25 mouse cellular contexts compared by ENCODE assay signal in the genomic region with DNA sequence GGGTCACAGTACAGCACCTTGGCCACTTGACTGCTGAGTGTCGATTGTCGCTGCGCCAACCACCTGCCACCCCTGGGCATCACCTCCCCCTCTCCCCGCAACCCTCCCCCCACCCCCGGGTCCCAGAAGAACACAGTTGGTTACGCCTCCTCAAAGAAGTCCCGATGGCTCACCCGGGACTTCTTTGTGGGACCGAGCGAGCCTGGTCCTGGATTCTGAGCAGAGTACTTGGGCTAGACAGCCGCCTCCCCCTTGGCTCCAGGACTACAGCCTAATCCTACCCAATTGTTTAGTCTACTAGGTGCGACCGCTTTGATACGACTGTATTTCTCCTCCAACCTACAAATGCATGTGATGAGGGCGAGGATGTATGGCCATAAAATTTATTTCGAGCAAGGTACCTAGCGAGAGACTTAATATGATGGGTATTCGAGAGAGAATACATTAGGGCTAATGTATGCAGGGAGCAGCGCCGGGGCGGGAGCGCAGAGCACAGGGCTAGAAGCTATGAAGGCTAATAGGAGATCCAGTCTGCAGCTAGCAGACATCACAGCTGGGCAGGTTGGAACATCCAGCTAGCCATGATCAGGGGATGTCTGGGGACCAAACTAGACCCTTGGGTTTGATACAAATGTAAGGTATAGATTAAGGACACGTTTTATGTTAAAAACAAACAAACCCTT. TPM values are rescaled to one million over a fixed set of nuclear protein-coding genes. Genes with fewer than 3 reads are reported as not detected.
A peak's percentile ranks its signal among the peaks of the same experiment; 100 is the strongest.
DNase-seq lines count a peak whose midpoint lies in the region; ATAC-seq and TF ChIP-seq lines count a peak whose summit lies in the region.
"Had no signal": no experiment of that assay in that cellular context is flagged by ENCODE, and none has a peak within 500 bp of the region (broad histone marks: within the 10 kb centered on the region; RNA-seq: fewer than 3 reads in every experiment).

No protein-coding gene starts in this region.

- TF ChIP-seq CTCF in E14TG2a.4 (conservative IDR thresholded peaks at IDR 0.05; ENCODE audit: low read length): no peak

- under 1% methylated on average over 23 of the region's 23 CpGs for WGBS in forebrain, embryonic 13.5 days
- WGBS in hindbrain, embryonic 14.5 days: 1% methylated on average over 23 of the region's 23 CpGs
- under 1% methylated on average over 23 of the region's 23 CpGs for WGBS in midbrain, embryonic 14.5 days

- no peaks in the 10 kb centered on the region for H3K9me3 ChIP-seq in E14TG2a.4 (ENCODE audit: low read length)
- H3K9me3 ChIP-seq in forebrain, embryonic 13.5 days (replicated peaks): peaks cover 5% of the 10 kb centered on the region; the same call in 1 of the 2 replicates
- no peaks in the 10 kb centered on the region for H3K9me3 ChIP-seq in hindbrain, embryonic 14.5 days (ENCODE audit: control insufficient read depth, low read length)
- H3K9me3 ChIP-seq in midbrain, embryonic 14.5 days (ENCODE audit: control insufficient read depth, low read length): peaks cover 2% of the 10 kb centered on the region; the same call in 1 of the 2 replicates
- H3K9me3 ChIP-seq: intestine, embryonic 15.5 days; limb, embryonic 13.5 days had no signal

- DNase-seq in hindbrain, embryonic 14.5 days (ENCODE audit: low spot score): no peak
- DNase-seq in midbrain, embryonic 14.5 days: peak; percentile 64
- DNase-seq in cerebellum, postnatal 4 days (ENCODE audit: low spot score in 2 of 2): no peak
- DNase-seq in urinary bladder, postnatal 10 days (ENCODE audit: low spot score): no peak
- DNase-seq in spleen, postnatal 10 days (ENCODE audit: low spot score in 2 of 2): no peak
- DNase-seq in layer of hippocampus, adult 8-10 months (ENCODE audit: low spot score in 2 of 2): no peak
- DNase-seq: cerebellum, adult 9-11 months; kidney, postnatal 14 days; right cerebral cortex, postnatal 14 days; thymus, postnatal 36 days had no signal

- H3K27me3 ChIP-seq in E14TG2a.4 (ENCODE audit: insufficient read depth, low read length): peaks cover 77% of the 10 kb centered on the region
- peaks cover 98% of the 10 kb centered on the region for H3K27me3 ChIP-seq in forebrain, embryonic 13.5 days
- peaks cover 96% of the 10 kb centered on the region for H3K27me3 ChIP-seq in hindbrain, embryonic 14.5 days (ENCODE audit: control insufficient read depth, insufficient read depth, low read length)
- H3K27me3 ChIP-seq in midbrain, embryonic 14.5 days (ENCODE audit: control insufficient read depth, insufficient read depth, low read length): peaks cover 91% of the 10 kb centered on the region

- H3K4me3 ChIP-seq in E14TG2a.4 (replicated peaks; ENCODE audit: low read length): peak overlapping the region; percentile 27; the same call in 1 of the 2 replicates
- 0 out of 2 replicates have a peak overlapping the region, but pooled peaks have one; percentile 15 for H3K4me3 ChIP-seq in forebrain, embryonic 13.5 days
- no peak overlapping the region for H3K4me3 ChIP-seq in hindbrain, embryonic 14.5 days (replicated peaks; ENCODE audit: low read length)
- peak overlapping the region; percentile 14; the same call in 1 of the 2 replicates for H3K4me3 ChIP-seq in midbrain, embryonic 14.5 days (replicated peaks; ENCODE audit: low read depth, low read length)
- H3K4me3 ChIP-seq: intestine, embryonic 15.5 days; limb, embryonic 13.5 days had no signal

- ATAC-seq in forebrain, embryonic 13.5 days: peak; percentile 48; the same call in 1 of the 2 replicates
- no peak for ATAC-seq in hindbrain, embryonic 14.5 days (ENCODE audit: low FRiP score)
- ATAC-seq in midbrain, embryonic 14.5 days (ENCODE audit: low FRiP score, low TSS enrichment): no peak
- ATAC-seq: activated CD4-positive, CD25-positive, alpha-beta regulatory T cell, adult 4 months; intestine, embryonic 15.5 days; lung, postnatal 0 days; Patski had no signal

- no peak overlapping the region for H3K27ac ChIP-seq in forebrain, embryonic 13.5 days
- no peak overlapping the region for H3K27ac ChIP-seq in hindbrain, embryonic 14.5 days
- no peak overlapping the region for H3K27ac ChIP-seq in midbrain, embryonic 14.5 days (replicated peaks; ENCODE audit: low read depth, low read length)
- H3K27ac ChIP-seq: intestine, embryonic 15.5 days; limb, embryonic 13.5 days; liver, embryonic 14.5 days; stomach, postnatal 0 days had no signal

- H3K36me3 ChIP-seq in E14TG2a.4 (ENCODE audit: insufficient read depth, low read length): no peaks in the 10 kb centered on the region
- no peaks in the 10 kb centered on the region for H3K36me3 ChIP-seq in forebrain, embryonic 13.5 days (ENCODE audit: poor library complexity, severe bottlenecking)
- no peaks in the 10 kb centered on the region for H3K36me3 ChIP-seq in hindbrain, embryonic 14.5 days (replicated peaks; ENCODE audit: control insufficient read depth, insufficient read depth)
- no peaks in the 10 kb centered on the region for H3K36me3 ChIP-seq in midbrain, embryonic 14.5 days (ENCODE audit: control insufficient read depth, insufficient read depth, low read length)
- H3K36me3 ChIP-seq: intestine, embryonic 15.5 days; limb, embryonic 13.5 days had no signal

- no peak overlapping the region for H3K9ac ChIP-seq in forebrain, embryonic 13.5 days
- H3K9ac ChIP-seq in hindbrain, embryonic 14.5 days: no peak overlapping the region
- H3K9ac ChIP-seq in midbrain, embryonic 14.5 days (replicated peaks; ENCODE audit: low read length): no peak overlapping the region
- H3K9ac ChIP-seq: intestine, embryonic 15.5 days; limb, embryonic 13.5 days; liver, embryonic 14.5 days had no signal

- H3K4me2 ChIP-seq in forebrain, embryonic 13.5 days: peak overlapping the region; percentile 36
- peak overlapping the region; percentile 35 for H3K4me2 ChIP-seq in hindbrain, embryonic 14.5 days (replicated peaks)
- peak overlapping the region; percentile 45 for H3K4me2 ChIP-seq in midbrain, embryonic 14.5 days (ENCODE audit: low read length)
- H3K4me2 ChIP-seq: heart, embryonic 11.5 days; intestine, embryonic 15.5 days; limb, embryonic 13.5 days had no signal

- H3K4me1 ChIP-seq in E14TG2a.4 (replicated peaks; ENCODE audit: low read depth, low read length): peaks cover 8% of the 10 kb centered on the region
- H3K4me1 ChIP-seq in forebrain, embryonic 13.5 days: peaks cover 10% of the 10 kb centered on the region
- no peaks in the 10 kb centered on the region for H3K4me1 ChIP-seq in hindbrain, embryonic 14.5 days (replicated peaks; ENCODE audit: control insufficient read depth, insufficient read depth, low read length)
- H3K4me1 ChIP-seq in midbrain, embryonic 14.5 days (ENCODE audit: control insufficient read depth, insufficient read depth, low read length): peaks cover 9% of the 10 kb centered on the region; the same call in 1 of the 2 replicates
- H3K4me1 ChIP-seq: intestine, embryonic 15.5 days; limb, embryonic 13.5 days had no signal

RNA-seq across cellular contexts. Expression of gene Lhx4, which starts 22.2 kb away (rescaled TPM):
- 0.04 and 0.06 TPM in 2 replicates for polyA plus RNA-seq in forebrain, embryonic 13.5 days (2015; fragmentation: Nextera tagmentation; extraction: Ambion mirVana)
- 3.4 TPM in 2 replicates for polyA plus RNA-seq in hindbrain, embryonic 14.5 days (2014; fragmentation: Nextera tagmentation; extraction: Ambion mirVana)
- 1.8 and 3.5 TPM in 2 replicates for polyA plus RNA-seq in midbrain, embryonic 14.5 days (2014; fragmentation: Nextera tagmentation; extraction: Ambion mirVana)
- total RNA-seq in layer of hippocampus, adult 8-10 months (2022): under 1 TPM in 1 of 4 experiments, not detected in 3; 0.05 TPM
- total RNA-seq: gastrocnemius, postnatal 4 days; heart, postnatal 25 days; megakaryocyte progenitor cell, adult 5-6 weeks had no signal
- polyA plus RNA-seq: C2C12; heart, embryonic 11.5 days; intestine, embryonic 15.5 days; liver, embryonic 14.5 days; lung, postnatal 0 days; Patski; spleen, adult 2 months had no signal
